Mouse (Mus musculus) left cerebral cortex, postnatal 14 days (tissue): ENCODE measurements around the gene Stat1. TPM values are rescaled to one million over a fixed set of nuclear protein-coding genes. Genes with fewer than 3 reads are reported as not detected.

Experiments
- DNase-seq, 2 experiments: peaks; one replicate each; pipeline ENCODE4 v3.0.0; 2021 to 2022; ENCODE audit warnings: low spot score in 2 of 2, mixed read lengths in 1 of 2
- intact Hi-C: fragments of 180-260 bp; cut with DNase I; formaldehyde crosslinking; loops from one replicate; pipeline ENCODE4 v1.15.1; 2025
- total RNA-seq, 2 experiments: library from RNA; stranded (reverse); gene quantifications; 2 replicates each; pipeline ENCODE4 v1.2.3; 2021

The Stat1 gene
- total RNA-seq, 2 experiments from 2014 or later: 13.2 to 13.9 TPM

- DNase-seq: no peak
- intact Hi-C loops: no loop called here
These were observed 5.6 kb downstream of the Stat1 start for GRCm38 (mm10) chr1:52124818-52125217.

GRCm38 (mm10) chr1:52127350-52127749 is 8.1 kb downstream of the Stat1 start:
- no peak for DNase-seq
- intact Hi-C loops: no loop called here

- no peak for DNase-seq
- intact Hi-C loops: no loop called here
These were observed 10.6 kb downstream of the Stat1 start for GRCm38 (mm10) chr1:52129794-52130193.

- DNase-seq: peak in 1 of 2 experiments; percentile 53
- intact Hi-C loops: no loop called here
These were observed 12.6 kb downstream of the Stat1 start for GRCm38 (mm10) chr1:52131787-52132377.

GRCm38 (mm10) chr1:52133254-52133653 is 14.0 kb downstream of the Stat1 start:
- DNase-seq: no peak

GRCm38 (mm10) chr1:52137292-52137691 is 18.1 kb downstream of the Stat1 start:
- DNase-seq: no peak

More at GRCm38 (mm10) chr1:52133254-52133653, 14.0 kb downstream of the Stat1 start:
- intact Hi-C loops: no loop called here

GRCm38 (mm10) chr1:52140534-52140933 is 21.3 kb downstream of the Stat1 start:
- intact Hi-C loops: no loop called here

More at GRCm38 (mm10) chr1:52137292-52137691, 18.1 kb downstream of the Stat1 start:
- intact Hi-C loops: no loop called here

GRCm38 (mm10) chr1:52141482-52141881 is 22.2 kb downstream of the Stat1 start:
- intact Hi-C loops: no loop called here
- DNase-seq: no peak

More at GRCm38 (mm10) chr1:52140534-52140933, 21.3 kb downstream of the Stat1 start:
- peak; percentile 16 to 41 for DNase-seq

- intact Hi-C loops: no loop called here
These were observed 22.9 kb downstream of the Stat1 start for GRCm38 (mm10) chr1:52142117-52142516.

GRCm38 (mm10) chr1:52143191-52143590 is 24.0 kb downstream of the Stat1 start:
- intact Hi-C loops: no loop called here
- DNase-seq: no peak

More at GRCm38 (mm10) chr1:52142117-52142516, 22.9 kb downstream of the Stat1 start:
- DNase-seq: no peak

GRCm38 (mm10) chr1:52143596-52144156 is 24.4 kb downstream of the Stat1 start:
- intact Hi-C loops: no loop called here
- no peak for DNase-seq

GRCm38 (mm10) chr1:52144907-52145306 is 25.7 kb downstream of the Stat1 start:
- intact Hi-C loops: loop anchor here (5.0 kb wide), 1 partner anchor 122 kb away; no protein-coding TSS in a partner anchor
- DNase-seq: no peak

- intact Hi-C loops: loop anchor here (5.0 kb wide), 1 partner anchor 121 kb away; no protein-coding TSS in a partner anchor
- DNase-seq: peak; percentile 75 to 78
These were observed 27.2 kb downstream of the Stat1 start for GRCm38 (mm10) chr1:52146214-52146970.

GRCm38 (mm10) chr1:52147431-52147830 is 28.2 kb downstream of the Stat1 start:
- DNase-seq: no peak
- intact Hi-C loops: loop anchor here (5.0 kb wide), 1 partner anchor 120 kb away; no protein-coding TSS in a partner anchor

GRCm38 (mm10) chr1:52148178-52148577 is 28.9 kb downstream of the Stat1 start:
- DNase-seq: no peak

GRCm38 (mm10) chr1:52148696-52149095 is 29.5 kb downstream of the Stat1 start:
- intact Hi-C loops: loop anchor here (2.0 to 5.0 kb wide), 2 partner anchors 119 to 154 kb away; no protein-coding TSS in a partner anchor
- no peak for DNase-seq

More at GRCm38 (mm10) chr1:52148178-52148577, 28.9 kb downstream of the Stat1 start:
- intact Hi-C loops: loop anchor here (2.0 to 5.0 kb wide), 2 partner anchors 119 to 155 kb away; no protein-coding TSS in a partner anchor

GRCm38 (mm10) chr1:52149934-52150346 is 30.7 kb downstream of the Stat1 start:
- intact Hi-C loops: loop anchor here (2.0 to 5.0 kb wide), 2 partner anchors 117 to 153 kb away; no protein-coding TSS in a partner anchor
- DNase-seq: peak; percentile 51 to 73

- no peak for DNase-seq
- intact Hi-C loops: no loop called here
These were observed 31.4 kb downstream of the Stat1 start for GRCm38 (mm10) chr1:52150676-52151075.

GRCm38 (mm10) chr1:52151166-52151565 is 31.9 kb downstream of the Stat1 start:
- intact Hi-C loops: no loop called here
- no peak for DNase-seq

GRCm38 (mm10) chr1:52152369-52152768 is 33.1 kb downstream of the Stat1 start:
- DNase-seq: no peak
- intact Hi-C loops: no loop called here
